Mouse (Mus musculus): ENCODE results near the gene Pepd. TPM values are rescaled to one million over a fixed set of nuclear protein-coding genes. Genes with fewer than 3 reads are reported as not detected.
A peak's percentile ranks its signal among the peaks of the same experiment; 100 is the strongest.

Gene Pepd
- polyA plus RNA-seq, 1 experiment from 2014 or later: 76.1 TPM

- Histone ChIP-seq H3K27me3 (ENCODE audit: insufficient read depth, poor library complexity, severe bottlenecking) (peaks cover 25% of the 10 kb centered on the region), H3K27ac (no peak overlapping the region), H3K4me1 (replicated peaks) (peaks cover 14% of the 10 kb centered on the region), H3K4me3 (peak overlapping the region; percentile 40), H3K9me3 (no peaks in the 10 kb centered on the region), H3K36me3 (no peaks in the 10 kb centered on the region)
- peak; percentile 52 for DNase-seq (ENCODE audit: low spot score)
- 3% methylated on average over 21 of the region's 21 CpGs for WGBS
These were observed 174.2 kb downstream of the Pepd start for GRCm38 (mm10) chr7:35086271-35086861.

- Histone ChIP-seq H3K27ac (no peak overlapping the region), H3K27me3 (ENCODE audit: insufficient read depth, poor library complexity, severe bottlenecking) (peaks cover 12% of the 10 kb centered on the region), H3K4me3 (no peak overlapping the region), H3K9me3 (no peaks in the 10 kb centered on the region), H3K4me1 (replicated peaks) (peaks cover 13% of the 10 kb centered on the region), H3K36me3 (no peaks in the 10 kb centered on the region)
- 82% methylated on average over 5 of the region's 5 CpGs for WGBS
- DNase-seq (ENCODE audit: low spot score): no peak
These were observed 178.4 kb downstream of the Pepd start for GRCm38 (mm10) chr7:35090550-35090949.

Other genes with a start within 250 kb of the Pepd start
- 12.2 and 17.5 TPM in 2 replicates for gene Chst8, start 99.7 kb upstream of the Pepd start, polyA plus RNA-seq (2016; fragmentation: Nextera tagmentation; extraction: Ambion mirVana)
- gene Cebpg, start 144.2 kb downstream of the Pepd start, polyA plus RNA-seq (2016; fragmentation: Nextera tagmentation; extraction: Ambion mirVana): 36.5 and 44.6 TPM in 2 replicates
- 0.43 and 0.54 TPM in 2 replicates for gene Cebpa, start 206.9 kb downstream of the Pepd start, polyA plus RNA-seq (2016; fragmentation: Nextera tagmentation; extraction: Ambion mirVana)